Mouse (Mus musculus) E14TG2a.4 (cell line): ENCODE results near the gene Lin37.

Experiments
- CTCF ChIP-seq: conservative IDR thresholded peaks from 2 replicates; pipeline ENCODE4 v1.5.1; 2014; ENCODE audit warnings: low read length
- NANOG ChIP-seq: IDR thresholded peaks from 2 replicates; pipeline ENCODE4 v1.6.1; 2014; ENCODE audit warnings: borderline replicate concordance, low read length, mixed read lengths
- POU5F1 ChIP-seq: IDR thresholded peaks from 2 replicates; pipeline ENCODE4 v1.6.1; 2014; ENCODE audit warnings: low read length, borderline replicate concordance

DNA sequence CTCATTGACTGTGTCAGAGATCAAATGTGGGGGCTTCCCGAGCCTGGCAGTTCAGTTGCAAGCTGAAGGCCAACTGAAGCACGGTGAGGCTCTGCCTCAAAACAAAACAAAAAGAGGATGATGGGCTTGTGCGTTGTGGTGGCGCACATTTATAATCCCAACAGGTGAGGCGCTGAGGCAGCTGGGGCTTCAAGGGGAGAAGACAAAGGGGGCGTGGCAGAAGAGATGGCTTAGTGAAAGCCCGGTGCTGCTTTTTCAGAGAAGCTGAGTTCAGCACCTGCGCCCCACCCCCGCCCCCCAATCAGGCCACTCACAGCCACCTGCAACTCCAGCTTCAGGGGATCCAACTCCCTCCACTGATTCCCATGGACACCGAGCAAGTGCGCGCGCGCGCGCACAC, 48.8 kb upstream of the Lin37 start:
- TF ChIP-seq CTCF (no peak), POU5F1 (no peak), NANOG (no peak)
